Mouse (Mus musculus) heart, embryonic 15.5 days (tissue): ENCODE data around the gene Rpl7l1. TPM values are rescaled to one million over a fixed set of nuclear protein-coding genes. Genes with fewer than 3 reads are reported as not detected.
"Not testable (repeated sequence)": the region's sequence is repeated elsewhere in the genome, so short reads cannot be mapped to it uniquely, and the experiment has no call there.

ENCODE experiments used
- ATAC-seq: fragments of 200-750 bp; cut with Nextera tagmentation; replicated peaks from 2 replicates; pipeline ENCODE4 v1.8.0; 2017; ENCODE audit warnings: low read depth, moderate TSS enrichment; ENCODE audit not compliant: insufficient number of reproducible peaks, insufficient read depth, low FRiP score
- H3K27ac ChIP-seq: fragments of 300-500 bp; sonication (generic); 2 replicates; pipeline ENCODE4 v1.5.1; 2015; ENCODE audit warnings: mild to moderate bottlenecking, inconsistent platforms
- H3K27me3 ChIP-seq: fragments of 300-500 bp; sonication (generic); 2 replicates; pipeline ENCODE4 v1.6.1; 2015; ENCODE audit warnings: inconsistent platforms
- H3K36me3 ChIP-seq: fragments of 300-500 bp; sonication (generic); 2 replicates; pipeline ENCODE4 v1.6.1; 2015; ENCODE audit warnings: mild to moderate bottlenecking, inconsistent platforms
- H3K4me1 ChIP-seq: fragments of 300-500 bp; sonication (generic); replicated peaks from 2 replicates; pipeline ENCODE4 v1.6.1; 2015; ENCODE audit warnings: inconsistent platforms
- H3K4me2 ChIP-seq: fragments of 300-500 bp; sonication (generic); 2 replicates; pipeline ENCODE4 v1.6.1; 2015; ENCODE audit warnings: inconsistent platforms, mild to moderate bottlenecking, moderate library complexity
- H3K4me3 ChIP-seq: fragments of 300-500 bp; sonication (generic); 2 replicates; pipeline ENCODE4 v1.5.1; 2015; ENCODE audit warnings: mild to moderate bottlenecking, inconsistent platforms
- H3K9ac ChIP-seq: fragments of 300-500 bp; sonication (generic); 2 replicates; pipeline ENCODE4 v1.6.1; 2015; ENCODE audit warnings: mild to moderate bottlenecking, inconsistent platforms
- H3K9me3 ChIP-seq: fragments of 300-500 bp; sonication (generic); replicated peaks from 2 replicates; pipeline ENCODE4 v1.6.1; 2016; ENCODE audit warnings: inconsistent platforms
- WGBS: fragments of 180-500 bp; shearing (Covaris S2); methylation state at CpG from one replicate; pipeline ENCODE4 v1.1.7; 2015; ENCODE audit warnings: mixed read lengths; 5-methylcytosine and 5-hydroxymethylcytosine counted together
- polyA plus RNA-seq: library from polyadenylated mRNA; unstranded; fragments of >200 nt; fragmentation: Nextera tagmentation; extraction: Ambion mirVana; gene quantifications from 2 replicates; pipeline ENCODE4 v1.2.1, GENCODE M21; 2015

Rpl7l1 gene
- polyA plus RNA-seq, 1 experiment from 2014 or later: 93.7 TPM

DNA sequence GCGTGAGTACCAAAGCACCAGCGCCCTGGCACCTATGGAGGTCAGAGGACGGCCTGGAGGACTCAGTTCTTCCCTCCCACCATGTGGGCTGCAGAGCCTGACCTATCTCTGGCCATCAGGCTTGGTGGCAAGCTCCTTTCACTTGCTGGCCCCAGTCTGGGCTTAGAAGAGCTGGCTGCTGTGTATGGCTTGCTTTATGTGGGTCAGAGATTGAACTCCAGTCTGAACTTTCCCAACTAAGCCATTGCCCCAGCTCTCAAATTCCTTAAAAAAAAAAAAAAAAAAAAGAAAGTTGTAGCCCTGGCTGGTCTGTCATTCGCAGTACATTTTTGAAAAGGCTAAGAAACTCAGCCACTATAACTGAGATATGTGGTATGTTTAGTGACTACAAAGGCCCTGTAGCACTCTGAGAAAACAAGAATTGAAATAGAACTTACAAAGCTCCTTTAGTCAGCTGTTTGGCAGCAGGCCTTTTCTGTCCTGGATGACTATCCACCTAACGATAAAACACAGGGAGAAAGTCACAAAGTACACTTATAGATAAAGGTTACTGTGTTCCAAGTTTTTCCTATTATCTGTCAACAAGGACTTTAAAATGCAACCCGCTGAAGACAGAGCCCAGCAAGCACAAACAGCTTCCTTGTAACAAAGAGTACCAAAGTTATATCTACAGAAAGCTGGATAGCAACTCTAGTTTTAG, 26.8 kb upstream of the Rpl7l1 start:
- Histone ChIP-seq H3K4me2 (no peak overlapping the region), H3K9ac (no peak overlapping the region), H3K27me3 (no peaks in the 10 kb centered on the region), H3K4me3 (no peak overlapping the region), H3K36me3 (peaks cover 59% of the 10 kb centered on the region), H3K27ac (peak overlapping the region; percentile 77), H3K9me3 (no peaks in the 10 kb centered on the region), H3K4me1 (peaks cover 7% of the 10 kb centered on the region)
- WGBS: 68% methylated on average over 6 of the region's 6 CpGs
- ATAC-seq: no peak

DNA sequence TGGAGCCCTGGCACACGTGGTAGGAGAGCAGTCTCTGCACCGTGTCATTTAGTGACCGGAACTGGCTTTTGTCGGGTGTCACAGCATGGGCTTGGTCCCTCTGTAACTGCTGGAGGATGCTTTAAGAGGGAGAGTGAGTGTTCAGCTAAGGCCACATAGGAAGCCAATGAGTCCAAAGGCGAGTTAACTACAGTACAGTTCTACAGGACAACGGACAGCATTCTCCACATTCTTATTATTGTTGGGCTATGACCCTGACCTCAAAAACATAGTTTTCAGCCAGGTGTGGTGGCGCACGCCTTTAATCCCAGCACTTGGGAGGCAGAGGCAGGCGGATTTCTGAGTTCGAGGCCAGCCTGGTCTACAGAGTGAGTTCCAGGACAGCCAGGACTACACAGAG, 25.9 kb upstream of the Rpl7l1 start:
- Histone ChIP-seq H3K9ac (no peak overlapping the region), H3K27me3 (no peaks in the 10 kb centered on the region), H3K4me2 (no peak overlapping the region), H3K4me1 (peaks cover 7% of the 10 kb centered on the region), H3K27ac (no peak overlapping the region), H3K4me3 (no peak overlapping the region), H3K9me3 (no peaks in the 10 kb centered on the region), H3K36me3 (peaks cover 53% of the 10 kb centered on the region)
- 91% methylated on average over 10 of the region's 10 CpGs for WGBS
- ATAC-seq: no peak

DNA sequence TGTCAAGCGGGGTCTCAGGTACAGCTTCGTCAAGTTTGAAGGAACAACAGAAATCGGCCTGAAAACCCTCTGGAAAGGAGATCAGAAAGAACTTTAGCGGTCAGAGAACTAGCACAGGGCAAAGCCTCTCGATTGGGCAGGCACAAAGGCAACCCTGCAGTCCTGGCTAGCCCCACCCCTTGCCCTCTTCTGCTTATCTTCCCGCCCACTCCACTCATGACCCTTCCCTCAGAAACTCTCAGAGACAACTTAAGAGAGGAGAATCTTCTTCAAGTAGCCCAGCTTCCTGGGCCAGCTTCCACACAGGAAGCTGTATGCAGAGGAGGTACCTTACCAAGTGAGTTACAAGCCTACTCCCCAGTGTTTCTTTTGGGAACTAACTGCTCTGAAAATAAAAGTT, 19.3 kb upstream of the Rpl7l1 start:
- Histone ChIP-seq H3K27me3 (no peaks in the 10 kb centered on the region), H3K4me1 (no peaks in the 10 kb centered on the region), H3K36me3 (peaks cover 43% of the 10 kb centered on the region), H3K4me3 (no peak overlapping the region), H3K27ac (no peak overlapping the region), H3K9me3 (no peaks in the 10 kb centered on the region), H3K4me2 (no peak overlapping the region), H3K9ac (no peak overlapping the region)
- no peak for ATAC-seq
- 82% methylated on average over 6 of the region's 6 CpGs for WGBS

DNA sequence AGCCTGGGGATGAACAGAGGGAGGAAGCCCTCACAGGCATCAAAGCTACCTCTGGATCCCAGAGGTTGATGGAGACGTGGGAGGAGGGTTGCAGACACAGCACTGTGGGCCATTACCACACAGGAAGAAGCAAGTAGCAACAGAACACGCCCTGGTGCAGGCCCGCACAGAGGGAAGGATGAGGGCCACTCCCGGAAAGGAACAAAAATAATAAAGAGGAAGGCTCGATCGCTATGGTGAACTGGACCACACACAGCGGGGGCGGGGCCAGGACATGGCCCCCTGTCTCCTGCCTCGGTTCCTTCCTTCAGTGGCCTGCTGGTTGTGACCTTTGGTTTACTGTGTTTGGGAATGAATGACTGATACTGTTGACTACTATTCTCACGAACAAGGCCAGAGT, 17.2 kb upstream of the Rpl7l1 start:
- H3K4me3 ChIP-seq: no peak overlapping the region
- H3K4me1 ChIP-seq: no peaks in the 10 kb centered on the region
- peaks cover 25% of the 10 kb centered on the region for H3K36me3 ChIP-seq
- H3K9ac ChIP-seq: no peak overlapping the region
- H3K27ac ChIP-seq: no peak overlapping the region
- H3K4me2 ChIP-seq: no peak overlapping the region
- ATAC-seq: no peak
- no peaks in the 10 kb centered on the region for H3K27me3 ChIP-seq
- 79% methylated on average over 10 of the region's 10 CpGs for WGBS
- no peaks in the 10 kb centered on the region for H3K9me3 ChIP-seq

DNA sequence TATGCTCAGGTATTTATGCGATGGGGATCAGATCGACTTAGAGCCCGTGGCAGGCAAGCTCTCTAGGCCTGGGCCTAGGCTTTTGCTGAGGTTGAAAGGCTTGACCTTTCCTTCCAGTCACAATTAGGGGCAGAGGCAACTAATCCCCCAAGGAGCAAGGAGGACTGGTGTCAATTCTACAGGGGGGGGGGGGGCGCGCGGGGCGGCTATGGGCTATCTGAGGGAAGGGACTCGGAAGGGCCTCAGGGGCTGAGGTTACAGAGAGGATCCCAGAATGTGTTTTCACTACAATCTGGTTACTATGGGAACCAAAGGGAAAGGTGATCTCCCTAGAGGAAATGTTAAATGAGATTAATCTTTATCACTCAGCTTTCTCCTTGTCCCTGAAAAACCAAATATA, 14.9 kb upstream of the Rpl7l1 start:
- H3K4me3 ChIP-seq: no peak overlapping the region
- no peaks in the 10 kb centered on the region for H3K27me3 ChIP-seq
- H3K4me1 ChIP-seq: no peaks in the 10 kb centered on the region
- no peaks in the 10 kb centered on the region for H3K9me3 ChIP-seq
- no peak overlapping the region for H3K27ac ChIP-seq
- no peak overlapping the region for H3K9ac ChIP-seq
- no peak overlapping the region for H3K4me2 ChIP-seq
- ATAC-seq: no peak
- WGBS: 57% methylated on average over 6 of the region's 8 CpGs
- peaks cover 25% of the 10 kb centered on the region for H3K36me3 ChIP-seq

DNA sequence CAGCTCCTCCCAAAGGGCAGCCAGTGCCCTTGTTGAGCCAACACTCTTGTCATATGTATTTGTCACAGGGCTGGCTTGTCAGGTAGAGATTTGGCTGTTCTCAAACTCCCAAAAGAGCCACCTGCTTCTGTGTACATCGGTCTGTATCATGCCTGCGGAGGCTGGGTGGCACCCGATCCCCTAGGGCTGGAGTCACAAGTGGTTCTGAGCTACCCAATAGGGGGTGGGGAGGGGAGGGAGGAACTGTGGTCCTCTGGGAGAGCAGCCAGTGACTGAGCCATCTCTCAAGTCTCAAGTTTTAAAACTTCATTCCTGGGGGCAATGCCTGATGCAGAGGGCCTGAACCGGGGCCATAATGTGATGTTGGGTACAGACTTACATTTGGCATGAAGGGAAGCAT, 14.3 kb upstream of the Rpl7l1 start:
- H3K9ac ChIP-seq: no peak overlapping the region
- ATAC-seq: no peak

DNA sequence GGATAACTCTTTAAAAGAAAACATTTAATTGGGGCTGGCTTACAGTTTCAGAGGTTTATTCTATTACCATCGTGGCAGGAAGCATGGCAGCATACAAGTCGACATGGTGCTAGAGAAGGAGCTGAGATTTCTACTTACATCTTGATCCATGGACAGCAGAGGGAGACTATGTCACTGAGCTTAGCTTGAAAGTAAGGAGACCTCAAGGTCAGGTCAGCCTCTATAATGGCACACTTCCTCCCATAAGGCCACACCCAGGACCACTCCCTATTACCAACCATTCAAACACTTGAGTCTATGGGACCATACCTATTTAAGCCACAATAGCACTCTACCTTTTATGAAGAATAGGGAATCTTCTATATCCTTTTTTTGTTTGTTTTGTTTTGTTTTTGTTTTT, 10.5 kb upstream of the Rpl7l1 start:
- Histone ChIP-seq H3K9ac (no peak overlapping the region), H3K27ac (no peak overlapping the region), H3K4me3 (no peak overlapping the region), H3K27me3 (no peaks in the 10 kb centered on the region), H3K9me3 (no peaks in the 10 kb centered on the region), H3K36me3 (no peaks in the 10 kb centered on the region), H3K4me1 (no peaks in the 10 kb centered on the region), H3K4me2 (no peak overlapping the region)
- ATAC-seq: no peak
- WGBS: 73% methylated on average over 2 of the region's 2 CpGs

More for the DNA sequence above, 14.3 kb upstream of the Rpl7l1 start:
- Histone ChIP-seq H3K27me3 (no peaks in the 10 kb centered on the region), H3K4me3 (no peak overlapping the region), H3K27ac (no peak overlapping the region), H3K4me2 (no peak overlapping the region), H3K36me3 (peaks cover 24% of the 10 kb centered on the region), H3K9me3 (no peaks in the 10 kb centered on the region), H3K4me1 (no peaks in the 10 kb centered on the region)
- WGBS: 86% methylated on average over 4 of the region's 4 CpGs

DNA sequence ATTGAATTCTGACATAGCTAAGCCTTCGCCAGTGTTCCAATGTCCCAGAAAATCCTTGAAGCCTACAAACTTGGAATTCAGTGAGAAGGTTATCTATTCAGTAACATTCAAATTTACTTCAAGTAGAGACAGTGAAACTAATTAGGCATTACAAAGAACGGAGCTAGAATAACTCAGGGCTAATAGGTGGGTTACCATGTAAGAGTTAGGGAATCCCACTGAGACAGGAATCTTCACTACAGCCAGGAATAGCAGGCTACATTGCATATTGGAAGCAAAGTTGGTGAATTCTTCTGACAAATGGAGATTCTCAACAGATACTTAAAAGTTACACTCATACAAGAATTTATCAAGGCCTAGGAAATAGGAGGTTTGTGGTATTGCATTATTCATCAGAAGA, 5.5 kb upstream of the Rpl7l1 start:
- not testable (repeated sequence) for ATAC-seq, H3K9me3 ChIP-seq, H3K4me2 ChIP-seq, H3K4me3 ChIP-seq, H3K9ac ChIP-seq, H3K27me3 ChIP-seq, H3K4me1 ChIP-seq, H3K27ac ChIP-seq, H3K36me3 ChIP-seq
- 65% methylated on average over 2 of the region's 2 CpGs for WGBS

DNA sequence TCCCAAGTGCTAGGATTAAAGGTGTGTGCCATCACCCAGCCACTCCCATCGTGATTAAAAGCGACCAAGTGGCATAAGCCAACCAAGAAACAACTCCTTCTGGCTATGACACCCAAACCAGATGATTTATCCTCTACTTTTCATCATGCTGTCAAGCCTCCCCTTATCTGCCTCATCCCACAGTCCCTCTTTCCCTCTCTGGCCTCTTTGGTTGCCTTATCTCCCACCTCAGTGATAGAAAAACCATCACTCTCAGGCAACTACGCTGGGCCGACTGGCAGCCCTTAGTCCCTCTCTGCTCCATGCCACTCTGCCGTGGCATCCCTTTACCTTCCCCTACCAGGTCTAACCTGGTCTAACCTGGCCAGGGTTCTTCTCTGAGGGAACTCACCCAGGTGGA, 4.5 kb upstream of the Rpl7l1 start:
- Histone ChIP-seq H3K9ac (no peak overlapping the region), H3K4me3 (no peak overlapping the region), H3K4me2 (no peak overlapping the region), H3K9me3 (no peaks in the 10 kb centered on the region), H3K27ac (no peak overlapping the region), H3K27me3 (no peaks in the 10 kb centered on the region), H3K4me1 (no peaks in the 10 kb centered on the region), H3K36me3 (no peaks in the 10 kb centered on the region)
- WGBS: 72% methylated on average over 5 of the region's 5 CpGs
- ATAC-seq: no peak

DNA sequence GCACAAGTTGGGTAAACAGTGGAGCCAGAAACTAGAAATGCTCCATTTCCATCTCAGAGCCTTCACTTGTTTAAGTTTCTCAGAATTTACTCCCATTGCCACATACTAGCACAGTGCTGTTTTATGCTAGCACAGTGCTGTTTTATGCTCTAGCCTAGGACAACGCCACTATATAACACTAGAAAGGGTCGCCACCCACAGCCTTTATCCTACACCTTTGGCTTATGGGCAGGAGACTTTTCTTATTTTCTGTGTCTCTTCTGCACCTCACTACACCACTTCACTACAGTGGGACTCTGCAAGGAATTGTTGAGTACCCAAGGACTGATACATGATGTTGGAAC, 722 bp upstream of the Rpl7l1 start:
- H3K9ac ChIP-seq: no peak overlapping the region
- 82% methylated on average over 2 of the region's 2 CpGs for WGBS
- H3K27ac ChIP-seq: peak overlapping the region; percentile 82
- H3K9me3 ChIP-seq: no peaks in the 10 kb centered on the region
- H3K27me3 ChIP-seq: no peaks in the 10 kb centered on the region
- H3K36me3 ChIP-seq: peaks cover 27% of the 10 kb centered on the region
- ATAC-seq: no peak
- peak overlapping the region; percentile 66 for H3K4me3 ChIP-seq
- H3K4me1 ChIP-seq: peaks cover 7% of the 10 kb centered on the region
- H3K4me2 ChIP-seq: peak overlapping the region; percentile 66; the same call in 1 of the 2 replicates

DNA sequence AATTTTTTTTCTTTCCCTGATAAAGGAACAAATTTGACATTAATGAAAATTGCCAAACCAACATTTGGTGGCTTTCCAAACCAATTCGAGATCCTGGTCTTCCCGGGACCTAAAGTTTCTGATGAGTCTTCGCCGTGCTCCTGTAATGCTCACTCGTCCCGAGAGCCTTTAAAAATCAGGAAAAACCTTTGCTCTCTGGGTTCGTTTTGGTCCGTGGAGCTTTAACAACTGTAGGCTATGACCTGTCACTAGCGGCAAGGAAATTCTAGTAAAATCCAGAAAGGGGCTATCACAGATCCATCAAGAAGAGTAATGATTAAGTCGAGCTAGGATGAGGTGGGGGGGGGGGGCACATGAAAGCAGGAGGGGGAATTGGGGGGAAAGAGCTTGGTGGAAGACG, 596 bp downstream of the Rpl7l1 start:
- peak overlapping the region; percentile 74 for H3K9ac ChIP-seq
- ATAC-seq: peak; percentile 39; the same call in 1 of the 2 replicates

DNA sequence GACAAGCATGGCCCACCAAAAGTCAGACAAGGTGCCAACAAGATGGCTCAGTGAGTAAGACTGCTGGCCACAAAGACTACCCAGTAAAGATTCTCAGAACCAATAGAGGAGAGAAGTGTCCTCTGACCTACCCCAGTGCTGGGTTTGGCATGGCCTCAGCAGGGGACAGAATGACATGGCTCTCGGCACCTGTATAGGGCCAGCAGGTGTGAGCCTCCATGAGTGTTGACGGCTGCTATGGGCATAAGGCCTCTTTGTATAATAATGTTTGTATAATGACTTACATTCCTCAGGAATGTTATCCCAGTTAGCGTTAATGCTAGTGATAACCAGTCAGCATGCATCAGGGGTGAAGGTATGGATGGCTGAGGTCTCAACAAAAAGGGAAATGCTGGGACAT, 6.4 kb downstream of the Rpl7l1 start:
- H3K4me3 ChIP-seq: no peak overlapping the region
- no peak overlapping the region for H3K9ac ChIP-seq
- H3K4me2 ChIP-seq: no peak overlapping the region
- peaks cover 65% of the 10 kb centered on the region for H3K36me3 ChIP-seq
- no peaks in the 10 kb centered on the region for H3K27me3 ChIP-seq
- 73% methylated on average over 3 of the region's 3 CpGs for WGBS
- H3K27ac ChIP-seq: no peak overlapping the region
- peaks cover 17% of the 10 kb centered on the region for H3K4me1 ChIP-seq
- H3K9me3 ChIP-seq: no peaks in the 10 kb centered on the region
- no peak for ATAC-seq

More for the DNA sequence above, 596 bp downstream of the Rpl7l1 start:
- H3K4me2 ChIP-seq: peak overlapping the region; percentile 66
- peaks cover 7% of the 10 kb centered on the region for H3K4me1 ChIP-seq
- H3K4me3 ChIP-seq: peak overlapping the region; percentile 66
- no peaks in the 10 kb centered on the region for H3K9me3 ChIP-seq
- H3K36me3 ChIP-seq: peaks cover 40% of the 10 kb centered on the region
- peak overlapping the region; percentile 82 for H3K27ac ChIP-seq
- 2% methylated on average over 11 of the region's 11 CpGs for WGBS
- H3K27me3 ChIP-seq: no peaks in the 10 kb centered on the region
